Comparison of ENCODE assay signal across 25 mouse cellular contexts in the genomic region with DNA sequence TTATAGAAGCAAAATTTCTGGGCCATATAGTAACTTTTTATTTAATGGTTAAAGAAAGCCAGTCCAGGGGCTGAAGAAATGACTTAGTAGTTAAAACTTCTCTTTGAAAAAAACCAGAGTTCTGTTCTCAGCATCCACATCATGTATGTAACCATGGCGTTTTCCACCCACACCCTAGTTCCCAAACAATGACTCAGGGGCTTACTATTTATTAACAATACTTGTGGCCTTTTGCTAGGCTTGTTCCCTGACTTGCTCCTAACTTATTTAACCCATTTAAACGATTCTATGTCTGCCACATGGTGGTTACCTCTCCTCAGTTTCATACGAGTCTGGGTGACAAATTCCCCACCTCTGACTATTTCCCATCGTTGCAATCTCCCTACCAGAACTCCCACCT.
DNase-seq lines count a peak whose midpoint lies in the region; ATAC-seq and TF ChIP-seq lines count a peak whose summit lies in the region.
"Had no signal": no experiment of that assay in that cellular context is flagged by ENCODE, and none has a peak within 500 bp of the region (broad histone marks: within the 10 kb centered on the region; RNA-seq: fewer than 3 reads in every experiment).

No protein-coding gene starts in this region.

- no peaks in the 10 kb centered on the region for H3K27me3 ChIP-seq in Patski
- H3K27me3 ChIP-seq in limb, embryonic 10.5 days (ENCODE audit: low read depth, poor library complexity, severe bottlenecking), result no peaks in the 10 kb centered on the region
- H3K27me3 ChIP-seq: CH12.LX; embryonic facial prominence, embryonic 12.5 days; forebrain, embryonic 13.5 days; forebrain, embryonic 15.5 days had no signal

- H3K36me3 ChIP-seq in limb, embryonic 10.5 days, result no peaks in the 10 kb centered on the region
- H3K36me3 ChIP-seq: embryonic facial prominence, embryonic 10.5 days; embryonic facial prominence, embryonic 12.5 days; forebrain, embryonic 15.5 days; G1E had no signal

- in situ Hi-C loops in Patski (cut with MboI; ENCODE audit: low pct_unique_long_range_greater_than_20kb), result no loop called here

- intact Hi-C loops in left cerebral cortex, postnatal 36 days (cut with DNase I), result no loop called here

- WGBS in limb, embryonic 10.5 days, result 62% methylated on average over 4 of the region's 4 CpGs

- H3K9me3 ChIP-seq in limb, embryonic 10.5 days (replicated peaks), result no peaks in the 10 kb centered on the region
- H3K9me3 ChIP-seq: embryonic facial prominence, embryonic 10.5 days; embryonic facial prominence, embryonic 12.5 days; forebrain, embryonic 13.5 days; forebrain, embryonic 15.5 days; G1E had no signal

- ATAC-seq in Patski, result peak; percentile 73
- ATAC-seq: CD4-positive, CD25-positive, alpha-beta regulatory T cell, adult 4 months; forebrain, embryonic 13.5 days; forebrain, embryonic 15.5 days; forebrain, postnatal 0 days had no signal

- CTCF ChIA-PET in Patski (lab: Charles Lee), result no interaction called here

- H3K4me1 ChIP-seq in limb, embryonic 10.5 days, result no peaks in the 10 kb centered on the region
- H3K4me1 ChIP-seq: embryonic facial prominence, embryonic 10.5 days; embryonic facial prominence, embryonic 12.5 days; forebrain, embryonic 13.5 days; forebrain, embryonic 15.5 days had no signal

- DNase-seq in 3T3-L1 (ENCODE audit: low read depth, low spot score) (peak; percentile 82), Patski (ENCODE audit: low read depth, low spot score) (peak; percentile 22)
- DNase-seq in Muller cell, postnatal 12 days (ENCODE audit: inconsistent ontology term), result peak; percentile 20
- peak; percentile 25 for DNase-seq in fibroblast of lung, adult 2 months (ENCODE audit: low read depth)
- no peak for DNase-seq in embryo, embryonic 9.5 days (ENCODE audit: extremely low spot score)
- DNase-seq in limb, embryonic 10.5 days (ENCODE audit: low spot score), result no peak
- DNase-seq in adrenal gland, postnatal 10 days, result no peak
- DNase-seq in left cerebral cortex, postnatal 36 days (ENCODE audit: low spot score in 2 of 2), result no peak
- DNase-seq: adrenal gland, adult 2 months; adrenal gland, postnatal 14 days; adrenal gland, postnatal 36 days; cerebellum, adult 11-12 months; cerebellum, adult 2 months; cerebellum, adult 9-11 months; cerebellum, postnatal 14 days; embryo, embryonic 11 days; forebrain, postnatal 0 days had no signal

- H3K27ac ChIP-seq in limb, embryonic 10.5 days, result no peak overlapping the region
- H3K27ac ChIP-seq: embryonic facial prominence, embryonic 10.5 days; embryonic facial prominence, embryonic 12.5 days; forebrain, embryonic 13.5 days; forebrain, embryonic 15.5 days had no signal

- no peak for TF ChIP-seq CTCF in Patski (IDR thresholded peaks at IDR 0.05)

- no peak overlapping the region for H3K4me3 ChIP-seq in limb, embryonic 10.5 days
- H3K4me3 ChIP-seq: embryonic facial prominence, embryonic 10.5 days; embryonic facial prominence, embryonic 12.5 days; erythroblast, embryonic 14.5 days; forebrain, embryonic 13.5 days; forebrain, embryonic 15.5 days had no signal

- POLR2A ChIA-PET in Patski (lab: Charles Lee), result no interaction called here

Comparison
In these comparisons a context has a peak if more than half of its experiments do, and no peak if none do; other contexts are left out.
1. DNase-seq: peak in 3T3-L1 (single experiment), Muller cell, postnatal 12 days (single experiment), Patski (single experiment) and fibroblast of lung, adult 2 months (single experiment); none in embryo, embryonic 9.5 days (single experiment), limb, embryonic 10.5 days (single experiment), adrenal gland, postnatal 10 days (single experiment) and left cerebral cortex, postnatal 36 days (0 of 2).